Mouse (Mus musculus): ENCODE results near the gene Tcf12.

DNA sequence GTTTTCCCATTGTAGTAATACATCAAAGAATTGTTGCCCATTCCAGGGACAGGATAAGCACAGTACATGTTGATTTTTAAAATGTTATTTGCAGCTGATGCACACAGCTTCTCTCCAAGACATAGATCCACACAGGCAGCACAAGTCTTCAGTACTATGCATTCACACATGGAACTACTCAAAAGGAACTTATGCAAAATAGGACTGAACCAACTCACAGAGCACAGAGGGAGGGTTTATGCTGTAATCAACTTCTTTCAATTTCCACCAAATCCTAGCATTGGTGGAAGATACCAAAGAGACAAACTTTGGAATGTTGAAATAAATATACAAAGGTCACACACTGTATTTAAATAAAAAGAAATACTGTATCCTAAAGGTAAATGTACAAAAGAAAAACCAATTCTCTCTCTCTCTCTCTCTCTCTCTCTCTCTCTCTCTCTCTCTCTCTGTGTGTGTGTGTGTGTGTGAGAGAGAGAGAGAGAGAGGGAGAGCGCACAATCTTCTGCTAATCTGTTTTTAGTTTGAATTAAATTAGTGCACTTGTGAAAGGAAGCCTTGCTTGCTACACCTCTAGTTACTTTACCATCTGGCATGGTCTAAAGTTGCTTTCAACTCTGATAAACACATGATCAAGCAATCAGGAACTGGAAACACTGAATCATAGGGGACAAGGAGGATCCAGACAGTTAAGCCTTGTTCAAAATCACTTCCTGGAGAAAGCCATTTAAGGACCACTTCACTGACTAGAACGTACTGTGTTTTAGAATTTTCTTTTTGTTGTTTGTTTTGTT, 215.5 kb downstream of the Tcf12 start:
- TF ChIP-seq CTCF (conservative IDR thresholded peaks at IDR 0.05; ENCODE audit: low read length), result no peak
- TF ChIP-seq NANOG (IDR thresholded peaks at IDR 0.05; ENCODE audit: borderline replicate concordance, low read length), result no peak

All from E14TG2a.4 (cell line).